Mouse (Mus musculus): ENCODE data around the gene Armc2.
A peak's percentile ranks its signal among the peaks of the same experiment; 100 is the strongest.

The Armc2 gene

DNA sequence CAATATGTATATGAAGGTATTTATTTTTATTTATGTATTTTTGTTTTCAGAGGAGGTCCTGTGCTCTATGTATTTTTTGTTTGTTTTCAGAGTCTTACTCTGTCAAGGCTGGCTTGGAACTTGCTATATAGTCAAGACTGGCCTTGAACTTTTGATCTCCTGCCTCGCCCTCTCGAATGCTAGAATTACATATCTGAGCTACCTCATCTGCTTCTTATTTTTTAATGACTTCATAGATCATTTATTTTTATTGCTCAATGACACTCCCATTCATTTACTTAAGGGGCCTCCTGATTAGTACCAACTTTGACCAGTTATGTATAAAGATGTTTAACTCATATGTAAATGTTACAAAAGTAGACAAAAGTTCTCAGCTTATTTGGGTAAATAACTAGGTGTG lies 121.4 kb downstream of the Armc2 start:
- DNase-seq, result no peak

DNA sequence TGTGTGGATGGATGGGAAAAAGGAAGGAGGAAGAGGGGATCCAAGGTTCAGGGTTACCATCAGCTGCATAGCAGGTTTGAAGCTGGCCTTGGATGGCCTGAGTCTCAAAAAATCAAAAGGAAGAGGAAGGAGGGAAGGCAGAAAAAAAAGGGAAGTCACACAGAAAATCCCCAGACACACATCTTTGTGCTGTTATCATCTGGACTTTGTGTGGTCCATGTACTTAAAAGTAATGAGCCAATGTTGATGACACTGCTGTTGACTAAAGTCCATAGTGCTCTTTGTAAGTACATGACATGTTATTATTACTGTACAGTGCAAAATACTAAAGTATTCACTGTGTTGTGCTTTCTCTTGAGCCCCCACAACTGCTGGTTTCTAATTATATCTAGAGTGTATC lies 121.8 kb downstream of the Armc2 start:
- DNase-seq, result no peak

- no peak for DNase-seq
Measured at GRCm38 (mm10) chr10:41893433-41894411, 124.5 kb downstream of the Armc2 start.

GRCm38 (mm10) chr10:41891312-41891711 lies 126.9 kb downstream of the Armc2 start:
- DNase-seq, result no peak

GRCm38 (mm10) chr10:41890537-41890936 lies 127.7 kb downstream of the Armc2 start:
- no peak for DNase-seq

DNA sequence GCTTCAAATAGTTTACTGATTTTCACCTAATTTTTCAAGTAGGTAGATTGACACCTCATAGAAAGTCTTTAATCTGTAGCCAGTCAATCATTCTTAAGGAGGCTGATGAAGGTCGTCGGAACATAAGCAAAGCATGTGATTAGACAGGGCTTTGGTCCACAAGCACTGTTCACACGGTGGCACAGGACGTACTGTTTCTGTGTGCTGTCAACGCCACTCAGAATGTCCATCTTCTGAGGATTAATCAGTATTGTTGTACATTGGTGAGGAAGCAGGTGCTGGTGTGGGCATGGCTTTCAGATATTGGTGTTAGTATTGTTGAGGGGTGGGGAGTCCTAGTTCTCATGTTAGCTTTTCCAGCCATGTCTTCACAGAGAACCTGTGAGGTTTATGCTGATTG lies 128.7 kb downstream of the Armc2 start:
- DNase-seq, result no peak

DNA sequence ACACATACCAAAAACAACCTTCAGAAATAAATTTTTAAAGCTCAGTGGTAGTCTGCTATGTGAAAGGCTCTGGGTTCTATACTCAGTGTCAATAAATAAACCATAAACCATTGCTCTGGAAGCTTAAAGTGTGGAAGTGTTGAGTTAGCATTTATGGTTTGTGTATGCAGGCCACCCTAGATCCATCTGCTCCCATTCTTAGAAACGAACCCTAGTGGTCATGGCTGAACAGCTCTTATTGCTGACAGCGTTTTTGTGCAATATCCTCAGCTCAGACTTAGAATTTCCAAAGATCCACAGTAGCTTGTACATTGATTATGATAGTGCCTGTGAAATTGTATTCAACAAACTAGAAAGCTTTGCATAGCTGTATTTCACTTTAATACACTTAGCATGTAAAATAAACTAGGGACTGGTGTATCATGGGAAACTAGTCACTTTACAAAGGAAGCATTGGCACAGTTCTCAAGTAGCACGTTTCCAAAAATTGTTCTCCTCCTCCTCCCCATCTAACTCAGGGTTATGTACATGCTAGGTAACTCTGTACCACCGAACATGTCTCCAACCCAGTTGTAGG lies 129.8 kb downstream of the Armc2 start:
- no peak for DNase-seq

- DNase-seq, result peak; percentile 96
Measured at GRCm38 (mm10) chr10:41887080-41887821, 131.0 kb downstream of the Armc2 start.

GRCm38 (mm10) chr10:41883741-41884575 lies 134.3 kb downstream of the Armc2 start:
- no peak for DNase-seq

GRCm38 (mm10) chr10:41881438-41881837 lies 136.8 kb downstream of the Armc2 start:
- DNase-seq, result no peak

- DNase-seq, result no peak
Measured at GRCm38 (mm10) chr10:41880777-41881176, 137.5 kb downstream of the Armc2 start.

GRCm38 (mm10) chr10:41880206-41880605 lies 138.0 kb downstream of the Armc2 start:
- DNase-seq, result no peak

- no peak for DNase-seq
Measured at GRCm38 (mm10) chr10:41879675-41880074, 138.6 kb downstream of the Armc2 start.

- no peak for DNase-seq
Measured at GRCm38 (mm10) chr10:41878344-41878743, 139.9 kb downstream of the Armc2 start.

GRCm38 (mm10) chr10:41875624-41876023 lies 142.6 kb downstream of the Armc2 start:
- DNase-seq, result no peak

- no peak for DNase-seq
Measured at GRCm38 (mm10) chr10:41871564-41871963, 146.7 kb downstream of the Armc2 start.

DNA sequence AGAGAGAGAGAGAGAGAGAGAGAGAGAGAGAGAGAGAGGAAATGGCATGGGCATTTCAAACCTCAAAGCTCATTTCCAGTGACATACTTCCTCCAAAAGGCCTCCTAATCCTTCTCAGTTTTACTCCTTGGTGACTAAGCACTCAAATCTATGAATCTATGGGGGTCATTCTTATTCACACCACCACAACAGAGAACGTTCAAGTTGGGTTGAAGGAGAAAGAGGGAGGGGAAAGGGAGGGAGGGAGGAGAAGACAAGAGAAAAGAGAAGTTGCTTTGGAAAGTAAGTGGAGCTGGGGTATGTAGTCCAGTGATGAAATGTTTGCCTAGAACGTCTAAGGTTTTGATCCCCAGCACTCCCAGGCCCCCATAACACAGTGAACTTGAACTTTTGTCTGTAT lies 148.1 kb downstream of the Armc2 start:
- no peak for DNase-seq

- no peak for DNase-seq
Measured at GRCm38 (mm10) chr10:41867956-41868355, 150.3 kb downstream of the Armc2 start.

- DNase-seq, result no peak
Measured at GRCm38 (mm10) chr10:41866838-41867154, 151.4 kb downstream of the Armc2 start.

DNA sequence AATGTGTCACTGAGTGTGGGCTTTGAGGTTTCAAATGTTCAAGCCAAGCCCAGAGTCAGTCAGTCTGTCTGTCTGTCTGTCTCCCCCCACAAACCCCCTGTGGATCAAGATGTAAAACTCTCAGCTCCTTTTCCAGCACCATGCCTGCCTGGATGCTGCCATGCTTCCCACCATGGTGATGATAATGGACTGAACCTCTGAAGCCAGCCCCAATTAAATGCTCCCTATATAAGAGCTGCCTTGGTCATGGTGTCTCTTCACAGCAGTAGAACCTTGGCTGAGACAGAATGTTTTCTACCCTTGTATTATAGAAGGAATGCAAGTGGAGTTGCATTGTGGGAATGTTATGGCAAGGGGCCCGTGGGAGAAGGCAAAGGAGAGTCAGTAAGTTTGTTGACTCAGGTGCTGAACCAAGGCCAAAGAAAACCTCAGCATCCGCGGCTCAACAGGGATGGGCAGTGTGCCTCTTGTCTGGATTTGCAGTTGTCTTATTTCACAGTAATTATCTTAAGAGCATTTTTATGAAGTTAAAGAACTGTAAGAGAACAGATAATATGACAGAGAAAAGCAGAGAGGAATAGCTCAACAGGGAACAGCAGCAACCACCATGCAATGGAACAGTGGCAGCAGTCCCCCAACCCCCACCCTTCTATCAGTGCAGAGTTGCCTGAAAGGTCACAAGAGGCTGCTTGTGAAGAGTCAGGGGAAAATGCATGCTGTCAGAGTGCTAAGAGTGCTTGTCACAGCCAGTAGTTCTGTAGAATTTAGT lies 152.0 kb downstream of the Armc2 start:
- no peak for DNase-seq

Measured in right cerebral cortex, postnatal 4 days (tissue).